ENCODE assay signal across 12 mouse cellular contexts in genomic region chr9:73934844-73935243, GRCm38 (mm10). TPM values are rescaled to one million over a fixed set of nuclear protein-coding genes. Genes with fewer than 3 reads are reported as not detected.
DNase-seq lines count a peak whose midpoint lies in the region; ATAC-seq and TF ChIP-seq lines count a peak whose summit lies in the region.
"Had no signal": no experiment of that assay in that cellular context is flagged by ENCODE, and none has a peak within 500 bp of the region (broad histone marks: within the 10 kb centered on the region; RNA-seq: fewer than 3 reads in every experiment).

No protein-coding gene starts in this region.

- peak; percentile 85 for DNase-seq in embryonic facial prominence, embryonic 14.5 days (ENCODE audit: low spot score)
- DNase-seq in embryonic facial prominence, embryonic 10.5 days (ENCODE audit: low spot score) = no peak
- DNase-seq in hindbrain, postnatal 0 days (ENCODE audit: low spot score) = peak; percentile 92
- peak; percentile 42 for DNase-seq in testis, postnatal 10 days (ENCODE audit: low spot score)
- no peak for DNase-seq in testis, postnatal 14 days (ENCODE audit: low spot score)
- peak; percentile 21 for DNase-seq in telencephalon, adult 2 months (ENCODE audit: low read depth, low spot score)
- DNase-seq in ovary, postnatal 14 days (ENCODE audit: low spot score) = no peak
- DNase-seq: thymus, adult 18-20 months had no signal

- H3K27ac ChIP-seq in embryonic facial prominence, embryonic 14.5 days (replicated peaks; ENCODE audit: low read depth, low read length) = no peak overlapping the region
- H3K27ac ChIP-seq in embryonic facial prominence, embryonic 10.5 days (replicated peaks) = no peak overlapping the region
- H3K27ac ChIP-seq in hindbrain, postnatal 0 days = no peak overlapping the region
- no peak overlapping the region for H3K27ac ChIP-seq in hindbrain, embryonic 12.5 days
- H3K27ac ChIP-seq: limb, embryonic 13.5 days; midbrain, embryonic 15.5 days had no signal

- no peaks in the 10 kb centered on the region for H3K36me3 ChIP-seq in embryonic facial prominence, embryonic 14.5 days (ENCODE audit: control insufficient read depth, insufficient read depth, low read length)
- no peaks in the 10 kb centered on the region for H3K36me3 ChIP-seq in embryonic facial prominence, embryonic 10.5 days (replicated peaks)
- no peaks in the 10 kb centered on the region; the same call in 1 of the 2 replicates for H3K36me3 ChIP-seq in hindbrain, postnatal 0 days (ENCODE audit: insufficient read depth, low read length)
- H3K36me3 ChIP-seq in hindbrain, embryonic 12.5 days = no peaks in the 10 kb centered on the region
- H3K36me3 ChIP-seq: limb, embryonic 13.5 days; midbrain, embryonic 15.5 days had no signal

- H3K4me2 ChIP-seq in embryonic facial prominence, embryonic 14.5 days (ENCODE audit: low read depth, low read length) = no peak overlapping the region
- H3K4me2 ChIP-seq in hindbrain, postnatal 0 days (ENCODE audit: low read depth, low read length) = no peak overlapping the region
- no peak overlapping the region for H3K4me2 ChIP-seq in hindbrain, embryonic 12.5 days (replicated peaks)
- H3K4me2 ChIP-seq: limb, embryonic 13.5 days; midbrain, embryonic 15.5 days had no signal

- no peak overlapping the region for H3K9ac ChIP-seq in embryonic facial prominence, embryonic 14.5 days (ENCODE audit: low read depth, low read length)
- 0 out of 2 replicates have a peak overlapping the region, but pooled peaks have one; percentile 5 for H3K9ac ChIP-seq in hindbrain, postnatal 0 days (replicated peaks; ENCODE audit: low read length)
- H3K9ac ChIP-seq in hindbrain, embryonic 12.5 days = no peak overlapping the region
- H3K9ac ChIP-seq: limb, embryonic 13.5 days; midbrain, embryonic 15.5 days had no signal

- no peak for TF ChIP-seq CTCF in hindbrain, postnatal 0 days (IDR thresholded peaks at IDR 0.05; ENCODE audit: low read depth)

- no peaks in the 10 kb centered on the region for H3K27me3 ChIP-seq in embryonic facial prominence, embryonic 14.5 days (replicated peaks; ENCODE audit: control insufficient read depth, insufficient read depth, low read length)
- no peaks in the 10 kb centered on the region for H3K27me3 ChIP-seq in embryonic facial prominence, embryonic 10.5 days (replicated peaks; ENCODE audit: low read depth, poor library complexity, severe bottlenecking)
- H3K27me3 ChIP-seq in hindbrain, postnatal 0 days (ENCODE audit: insufficient read depth, low read length) = no peaks in the 10 kb centered on the region
- H3K27me3 ChIP-seq in hindbrain, embryonic 12.5 days = no peaks in the 10 kb centered on the region
- H3K27me3 ChIP-seq: limb, embryonic 13.5 days; midbrain, embryonic 15.5 days had no signal

- H3K9me3 ChIP-seq in embryonic facial prominence, embryonic 14.5 days (ENCODE audit: control insufficient read depth, low read length) = no peaks in the 10 kb centered on the region
- no peaks in the 10 kb centered on the region for H3K9me3 ChIP-seq in embryonic facial prominence, embryonic 10.5 days
- H3K9me3 ChIP-seq in hindbrain, postnatal 0 days (ENCODE audit: low read length) = no peaks in the 10 kb centered on the region
- H3K9me3 ChIP-seq in hindbrain, embryonic 12.5 days (replicated peaks) = no peaks in the 10 kb centered on the region
- H3K9me3 ChIP-seq: limb, embryonic 13.5 days; midbrain, embryonic 15.5 days had no signal

- no peak overlapping the region for H3K4me3 ChIP-seq in embryonic facial prominence, embryonic 14.5 days (ENCODE audit: low read depth, low read length)
- H3K4me3 ChIP-seq in embryonic facial prominence, embryonic 10.5 days = no peak overlapping the region
- H3K4me3 ChIP-seq in hindbrain, postnatal 0 days (ENCODE audit: low read length) = no peak overlapping the region
- no peak overlapping the region for H3K4me3 ChIP-seq in hindbrain, embryonic 12.5 days
- H3K4me3 ChIP-seq: limb, embryonic 13.5 days; midbrain, embryonic 15.5 days had no signal

- 51% methylated on average over 4 of the region's 4 CpGs for WGBS in embryonic facial prominence, embryonic 14.5 days
- 92% methylated on average over 4 of the region's 4 CpGs for WGBS in embryonic facial prominence, embryonic 10.5 days
- 34% methylated on average over 4 of the region's 4 CpGs for WGBS in hindbrain, postnatal 0 days
- 82% methylated on average over 4 of the region's 4 CpGs for WGBS in hindbrain, embryonic 12.5 days

- H3K4me1 ChIP-seq in embryonic facial prominence, embryonic 14.5 days (ENCODE audit: control insufficient read depth, insufficient read depth, low read length) = no peaks in the 10 kb centered on the region
- H3K4me1 ChIP-seq in embryonic facial prominence, embryonic 10.5 days = no peaks in the 10 kb centered on the region
- no peaks in the 10 kb centered on the region for H3K4me1 ChIP-seq in hindbrain, postnatal 0 days (ENCODE audit: insufficient read depth, low read length)
- no peaks in the 10 kb centered on the region for H3K4me1 ChIP-seq in hindbrain, embryonic 12.5 days
- H3K4me1 ChIP-seq: limb, embryonic 13.5 days; midbrain, embryonic 15.5 days had no signal

- peak; percentile 44; the same call in 1 of the 2 replicates for ATAC-seq in embryonic facial prominence, embryonic 14.5 days (ENCODE audit: low read depth)
- ATAC-seq in hindbrain, postnatal 0 days = no peak
- ATAC-seq in hindbrain, embryonic 12.5 days (ENCODE audit: low FRiP score) = no peak
- ATAC-seq: midbrain, embryonic 15.5 days had no signal

RNA-seq across cellular contexts. Expression of gene Unc13c, which starts 33.9 kb away (rescaled TPM):
- polyA plus RNA-seq in embryonic facial prominence, embryonic 14.5 days (2014; fragmentation: Nextera tagmentation; extraction: Ambion mirVana) = 0.73 and 0.77 TPM in 2 replicates
- polyA plus RNA-seq in embryonic facial prominence, embryonic 10.5 days (2016; fragmentation: Nextera tagmentation; extraction: Ambion mirVana) = 0.17 and 0.25 TPM in 2 replicates
- total RNA-seq in hindbrain, postnatal 0 days (2014; rRNA removed) = 12.3 and 16.3 TPM in 2 replicates
- 7.1 and 7.8 TPM in 2 replicates for polyA plus RNA-seq in hindbrain, postnatal 0 days (2015; fragmentation: Nextera tagmentation; extraction: Ambion mirVana)
- polyA plus RNA-seq in hindbrain, embryonic 12.5 days (2016; fragmentation: Nextera tagmentation; extraction: Ambion mirVana) = 0.76 and 1.2 TPM in 2 replicates
- total RNA-seq: granulocyte monocyte progenitor cell, adult 5-6 weeks had no signal

Comparison
In these comparisons a context has a peak if more than half of its experiments do, and no peak if none do; other contexts are left out.
1. DNase-seq: peak in embryonic facial prominence, embryonic 14.5 days (single experiment), hindbrain, postnatal 0 days (single experiment), testis, postnatal 10 days (single experiment) and telencephalon, adult 2 months (single experiment); none in embryonic facial prominence, embryonic 10.5 days (single experiment), testis, postnatal 14 days (single experiment) and ovary, postnatal 14 days (single experiment).